Mouse (Mus musculus) granulocyte monocyte progenitor cell, adult 5-6 weeks (primary cell): ENCODE results near the gene Apba3. TPM values are rescaled to one million over a fixed set of nuclear protein-coding genes. Genes with fewer than 3 reads are reported as not detected.

Source experiments
- ATAC-seq: replicated peaks from 2 replicates; pipeline ENCODE4 v1.8.0; 2016; ENCODE audit warnings: mild to moderate bottlenecking, moderate TSS enrichment, inconsistent platforms; ENCODE audit not compliant: poor library complexity, severe bottlenecking
- total RNA-seq, 2 experiments: library from RNA; stranded (forward) in 1 of 2; stranded (reverse) in 1 of 2; fragments of 200-712, 200-1000 nt in 1 of 2; fragments of >200 nt in 1 of 2; fragmentation: Nextera tagmentation in 1 of 2; gene quantifications; 2 replicates each; pipeline ENCODE4 v1.2.3; 2014 to 2017

Gene Apba3
- total RNA-seq, 2 experiments from 2014 or later: 19.9 to 29.1 TPM

GRCm38 (mm10) chr10:81303761-81304160, 37.0 kb downstream of the Apba3 start:
- no peak for ATAC-seq

- peak; percentile 64 for ATAC-seq
Observed at GRCm38 (mm10) chr10:81304597-81305238, 38.0 kb downstream of the Apba3 start.

- ATAC-seq: no peak
Observed at GRCm38 (mm10) chr10:81305663-81306062, 38.9 kb downstream of the Apba3 start.

GRCm38 (mm10) chr10:81306173-81306668, 39.5 kb downstream of the Apba3 start:
- ATAC-seq: no peak

- ATAC-seq: no peak
Observed at GRCm38 (mm10) chr10:81306837-81307682, 40.3 kb downstream of the Apba3 start.

GRCm38 (mm10) chr10:81309571-81309970, 42.8 kb downstream of the Apba3 start:
- no peak for ATAC-seq

GRCm38 (mm10) chr10:81313581-81313980, 46.8 kb downstream of the Apba3 start:
- ATAC-seq: no peak

- ATAC-seq: no peak
Observed at GRCm38 (mm10) chr10:81314201-81314600, 47.4 kb downstream of the Apba3 start.

GRCm38 (mm10) chr10:81315587-81315986, 48.8 kb downstream of the Apba3 start:
- ATAC-seq: no peak

- no peak for ATAC-seq
Observed at GRCm38 (mm10) chr10:81316338-81317060, 49.7 kb downstream of the Apba3 start.

- no peak for ATAC-seq
Observed at GRCm38 (mm10) chr10:81317273-81317672, 50.5 kb downstream of the Apba3 start.

GRCm38 (mm10) chr10:81318589-81319329, 52.0 kb downstream of the Apba3 start:
- ATAC-seq: no peak

GRCm38 (mm10) chr10:81319330-81319699, 52.6 kb downstream of the Apba3 start:
- no peak for ATAC-seq

GRCm38 (mm10) chr10:81319741-81320549, 53.2 kb downstream of the Apba3 start:
- peak; percentile 65 for ATAC-seq

GRCm38 (mm10) chr10:81320550-81321347, 54.0 kb downstream of the Apba3 start, which contains the start of gene Cactin:
Gene Cactin, plus strand, starts transcription at chr10:81321103.
- ATAC-seq: peak; percentile 72

GRCm38 (mm10) chr10:81321436-81321835, 54.7 kb downstream of the Apba3 start:
- ATAC-seq: no peak

- no peak for ATAC-seq
Observed at GRCm38 (mm10) chr10:81322444-81322843, 55.7 kb downstream of the Apba3 start.
